Mouse (Mus musculus) G1E (cell line): ENCODE results near the gene Sp6.

ENCODE experiments used
- CTCF ChIP-seq: IDR thresholded peaks from 2 replicates; pipeline ENCODE4 v1.5.1; 2012; ENCODE audit warnings: low read depth, low read length, inconsistent platforms, mixed read lengths
- GATA1 ChIP-seq: IDR thresholded peaks from 2 replicates; pipeline ENCODE4 v1.6.1; 2012; ENCODE audit warnings: borderline replicate concordance, low read length, inconsistent platforms, mixed read lengths

GRCm38 (mm10) chr11:96986463-96986862 lies 26.7 kb upstream of the Sp6 start:
- TF ChIP-seq CTCF (no peak), GATA1 (no peak)
